Mouse (Mus musculus): ENCODE measurements around the gene Satb1.
A peak's percentile ranks its signal among the peaks of the same experiment; 100 is the strongest.

Satb1 gene

GRCm38 (mm10) chr17:51777813-51778212 lies 55.3 kb downstream of the Satb1 start:
- DNase-seq (ENCODE audit: low spot score) = peak; percentile 59

DNA sequence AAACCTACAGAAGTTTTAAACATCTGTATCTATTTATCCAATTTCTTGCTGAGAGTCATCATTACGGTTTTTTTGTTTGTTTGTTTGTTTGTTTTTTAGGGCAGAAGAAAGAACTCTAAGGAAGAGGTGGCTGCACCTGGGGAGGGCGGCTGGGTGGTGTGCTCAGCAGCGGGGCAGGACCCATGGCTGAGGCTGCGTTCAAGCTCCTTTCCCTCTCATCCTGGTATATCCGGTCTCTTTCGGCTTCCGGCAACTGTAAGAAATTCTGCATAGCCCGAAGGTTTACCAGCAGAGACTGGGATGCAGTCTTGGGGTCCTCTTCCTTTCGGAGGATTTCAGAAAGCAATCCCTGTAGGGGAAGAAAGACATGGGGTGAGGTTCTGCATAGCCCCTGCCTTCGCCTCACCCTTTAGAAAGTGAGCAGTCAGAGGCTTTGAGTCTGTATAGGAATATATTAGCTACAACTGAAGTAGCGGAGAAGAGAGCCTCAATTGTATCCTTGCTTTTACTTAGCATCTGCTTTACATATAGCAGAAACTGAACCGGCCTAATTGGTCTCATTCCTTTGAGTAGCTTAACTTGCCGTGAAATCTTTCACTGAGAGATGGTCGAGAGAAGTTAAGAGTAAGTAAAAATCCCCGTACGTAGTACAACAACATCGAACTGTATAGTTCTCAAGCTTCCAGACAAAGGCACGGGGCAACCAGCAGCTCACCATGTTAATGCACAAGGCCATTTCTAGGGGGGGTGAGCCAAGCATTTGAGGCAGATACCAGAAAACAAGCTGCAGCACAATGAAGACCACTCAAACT lies 57.8 kb downstream of the Satb1 start:
- DNase-seq (ENCODE audit: low spot score) = no peak

GRCm38 (mm10) chr17:51763600-51763999 lies 69.5 kb downstream of the Satb1 start:
- DNase-seq (ENCODE audit: low spot score) = no peak

- no peak for DNase-seq (ENCODE audit: low spot score)
These were observed 70.6 kb downstream of the Satb1 start for GRCm38 (mm10) chr17:51762503-51762902.

- DNase-seq (ENCODE audit: low spot score) = peak; percentile 70
These were observed 72.0 kb downstream of the Satb1 start for GRCm38 (mm10) chr17:51760997-51761655.

- DNase-seq (ENCODE audit: low spot score) = peak; percentile 70
These were observed 72.7 kb downstream of the Satb1 start for GRCm38 (mm10) chr17:51760251-51760887.

GRCm38 (mm10) chr17:51759509-51759908 lies 73.6 kb downstream of the Satb1 start:
- no peak for DNase-seq (ENCODE audit: low spot score)

DNA sequence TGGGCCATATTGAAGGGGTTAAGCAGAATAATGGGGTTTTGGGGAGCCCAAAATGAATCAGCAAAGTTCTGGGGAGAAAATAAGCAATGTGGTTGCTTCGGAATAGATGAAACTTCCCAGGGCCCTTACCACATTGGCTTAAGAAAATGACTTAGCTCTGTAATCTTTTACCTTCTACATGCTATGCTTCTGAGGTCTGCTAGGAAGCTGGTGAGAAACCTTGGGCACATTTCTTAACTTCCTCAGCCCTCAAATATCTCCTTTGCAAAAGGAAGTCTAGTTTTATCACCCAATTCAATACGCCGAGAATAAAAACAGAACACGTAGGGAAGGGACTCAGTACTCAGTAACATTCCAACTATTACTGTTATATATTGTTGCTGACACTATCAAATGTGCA lies 80.9 kb downstream of the Satb1 start:
- DNase-seq (ENCODE audit: low spot score) = no peak

DNA sequence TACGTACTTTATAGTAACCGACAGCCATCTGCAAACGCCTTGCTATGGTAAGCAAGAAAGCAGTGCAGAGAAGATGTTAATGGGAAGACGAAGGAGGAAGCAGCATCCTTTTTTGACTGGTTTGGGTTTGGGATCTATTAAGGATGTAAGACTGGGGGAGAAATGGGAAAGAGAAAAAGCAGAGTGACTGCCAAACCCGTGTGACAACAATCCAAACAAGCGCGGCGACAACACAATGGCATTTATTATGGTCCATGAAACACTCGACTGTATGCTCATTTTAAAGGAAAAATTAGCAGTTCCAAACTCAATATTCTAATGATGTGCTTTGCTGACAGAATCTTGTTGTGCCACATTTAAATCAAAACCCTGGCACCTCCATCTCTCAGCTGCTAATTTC lies 85.9 kb downstream of the Satb1 start:
- DNase-seq (ENCODE audit: low spot score) = no peak

DNA sequence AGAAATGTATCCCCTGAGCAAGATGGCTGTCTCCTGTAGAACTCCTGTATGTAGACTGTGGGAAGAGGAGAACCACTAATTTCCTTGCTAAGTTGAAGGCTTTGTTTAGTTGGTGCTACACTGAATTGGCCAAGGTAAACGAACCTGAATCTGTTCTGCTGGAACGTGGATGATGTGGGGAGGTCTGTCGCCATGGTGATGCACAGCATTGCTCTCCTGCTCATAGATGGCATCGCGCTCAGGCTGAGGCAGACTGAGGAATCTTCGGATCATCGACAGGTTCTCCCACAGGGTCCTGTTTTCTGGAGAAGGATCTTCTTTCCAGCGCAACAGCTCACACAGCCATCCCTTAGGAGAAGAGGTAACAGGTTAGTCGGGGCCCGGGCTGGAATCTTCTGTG lies 90.6 kb downstream of the Satb1 start:
- no peak for DNase-seq (ENCODE audit: low spot score)

DNA sequence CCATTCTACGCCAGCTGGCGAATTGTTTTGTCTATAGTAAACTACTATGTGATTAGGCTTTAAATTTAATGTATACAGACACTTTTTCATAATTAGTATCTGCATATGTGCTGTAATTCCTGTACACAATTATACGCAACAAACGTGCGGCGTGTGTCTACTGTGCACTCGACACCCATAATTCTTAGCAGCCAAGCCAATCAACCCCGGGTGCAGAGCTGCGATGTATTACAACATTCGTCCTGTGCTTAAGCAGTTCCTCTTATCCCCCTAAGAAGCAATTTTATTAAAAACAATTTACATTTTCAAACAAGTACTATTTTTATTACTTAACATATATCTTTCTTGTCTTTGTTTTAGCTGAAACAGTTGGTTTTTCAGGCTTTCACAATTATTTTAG lies 92.0 kb downstream of the Satb1 start:
- no peak for DNase-seq (ENCODE audit: low spot score)

- DNase-seq (ENCODE audit: low spot score) = no peak
These were observed 92.8 kb downstream of the Satb1 start for GRCm38 (mm10) chr17:51740246-51740645.

GRCm38 (mm10) chr17:51724486-51724885 lies 108.6 kb downstream of the Satb1 start:
- no peak for DNase-seq (ENCODE audit: low spot score)

DNA sequence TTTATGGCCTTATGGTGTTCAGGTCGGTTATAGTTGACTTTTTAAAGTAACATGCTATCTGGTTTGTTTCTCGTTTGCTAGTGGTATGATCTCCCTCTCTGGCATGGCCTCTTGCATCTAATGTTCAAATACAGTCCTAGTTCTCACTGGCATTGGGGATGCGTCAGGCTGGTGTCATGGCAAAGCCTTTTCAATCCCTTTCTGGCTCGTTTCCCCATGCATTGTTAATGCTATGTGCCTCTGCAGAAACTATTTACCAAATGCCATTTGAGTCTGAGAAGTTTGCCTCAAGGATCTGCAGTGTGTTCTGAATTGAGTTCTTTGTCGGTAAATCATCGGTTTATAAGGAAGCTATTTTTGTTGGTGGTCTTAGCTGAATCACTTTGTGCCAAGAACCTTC lies 137.4 kb downstream of the Satb1 start:
- DNase-seq (ENCODE audit: low spot score) = no peak

DNA sequence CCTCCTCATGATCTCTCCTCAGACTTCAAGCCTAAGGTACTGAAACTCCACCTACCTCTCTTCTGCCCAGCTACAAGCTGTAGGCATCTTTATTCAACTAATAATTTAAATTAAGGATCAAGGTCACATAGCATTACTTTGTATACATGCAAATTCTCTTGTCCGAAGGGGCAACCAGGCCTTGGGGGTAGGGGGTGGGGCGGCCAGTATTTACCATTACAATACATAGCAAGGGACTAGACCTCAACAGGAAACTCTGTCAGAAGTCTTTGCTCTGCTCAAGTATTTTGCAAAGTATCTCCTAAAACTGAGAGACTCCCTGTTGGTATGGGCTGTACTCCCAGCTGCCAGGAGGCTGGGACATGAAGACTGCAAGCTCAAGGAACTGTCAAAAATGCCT lies 137.8 kb downstream of the Satb1 start:
- DNase-seq (ENCODE audit: low spot score) = no peak

DNA sequence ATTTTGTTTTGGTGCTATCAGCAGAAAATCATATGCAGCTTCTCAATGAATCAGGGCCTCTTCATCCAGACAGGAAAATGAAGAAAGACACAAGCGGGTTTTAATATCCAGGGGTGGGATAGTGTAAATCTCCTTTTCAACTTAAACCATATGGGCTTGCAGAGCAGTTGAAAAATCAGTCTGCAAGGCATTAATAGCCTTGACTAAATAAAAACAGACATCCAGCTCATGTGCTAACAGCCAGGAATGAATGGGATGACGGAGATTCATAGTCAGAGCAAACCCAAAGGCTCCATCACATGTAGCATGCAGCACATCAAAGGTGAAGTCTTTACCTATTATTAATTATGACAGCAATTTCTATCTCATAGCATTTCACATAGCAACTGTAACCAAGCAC lies 142.6 kb downstream of the Satb1 start:
- DNase-seq (ENCODE audit: low spot score) = no peak

DNA sequence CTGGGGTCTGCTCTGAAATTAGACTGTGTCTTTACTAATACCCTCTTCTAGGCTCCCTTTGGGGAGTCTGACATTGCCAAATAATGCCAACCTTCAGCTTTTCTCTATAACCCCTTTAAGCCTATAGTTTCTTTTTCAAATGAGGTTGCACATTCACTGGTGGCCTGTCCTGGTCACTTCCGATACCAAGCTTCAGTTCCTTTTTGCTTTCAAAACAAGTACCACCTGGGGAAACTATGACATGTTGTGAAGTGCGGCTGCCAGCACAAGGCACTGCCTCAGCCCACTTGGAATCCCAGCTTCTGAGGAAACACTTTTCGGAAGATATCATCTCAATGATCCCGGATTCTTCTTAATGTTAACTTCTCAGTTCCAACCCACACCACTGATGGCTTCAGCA lies 145.9 kb downstream of the Satb1 start:
- no peak for DNase-seq (ENCODE audit: low spot score)
